Mouse (Mus musculus): ENCODE data around the gene Lima1. TPM values are rescaled to one million over a fixed set of nuclear protein-coding genes. Genes with fewer than 3 reads are reported as not detected.
A peak's percentile ranks its signal among the peaks of the same experiment; 100 is the strongest.
"Not testable (repeated sequence)": the region's sequence is repeated elsewhere in the genome, so short reads cannot be mapped to it uniquely, and the experiment has no call there.

Lima1 gene
- polyA plus RNA-seq, 2 experiments from 2014 or later, result 3.0 to 3.6 TPM

- ATAC-seq, result no peak
Measured at GRCm38 (mm10) chr15:99801885-99802572, 73.2 kb downstream of the Lima1 start.

- no peak for ATAC-seq
Measured at GRCm38 (mm10) chr15:99799706-99800105, 75.5 kb downstream of the Lima1 start.

GRCm38 (mm10) chr15:99797898-99798297, 77.4 kb downstream of the Lima1 start:
- ATAC-seq, result no peak

- no peak for ATAC-seq
Measured at GRCm38 (mm10) chr15:99796735-99797134, 78.5 kb downstream of the Lima1 start.

GRCm38 (mm10) chr15:99796066-99796465, 79.2 kb downstream of the Lima1 start:
- no peak for ATAC-seq

- no peak for ATAC-seq
Measured at GRCm38 (mm10) chr15:99792221-99792815, 82.9 kb downstream of the Lima1 start.

GRCm38 (mm10) chr15:99791003-99791402, 84.3 kb downstream of the Lima1 start:
- ATAC-seq, result no peak

GRCm38 (mm10) chr15:99790464-99790863, 84.8 kb downstream of the Lima1 start:
- ATAC-seq, result no peak

- ATAC-seq, result peak; percentile 53
Measured at GRCm38 (mm10) chr15:99787625-99788120, 87.6 kb downstream of the Lima1 start.

- ATAC-seq, result no peak
Measured at GRCm38 (mm10) chr15:99778677-99779335, 96.5 kb downstream of the Lima1 start.

GRCm38 (mm10) chr15:99778148-99778547, 97.1 kb downstream of the Lima1 start:
- ATAC-seq, result no peak

- peak; percentile 4 for ATAC-seq
Measured at GRCm38 (mm10) chr15:99772925-99773324, 102.3 kb downstream of the Lima1 start.

GRCm38 (mm10) chr15:99772881-99772924, 102.6 kb downstream of the Lima1 start, which contains the start of gene Cers5:
Gene Cers5 (minus strand): TSS chr15:99772885.
- ATAC-seq, result not testable (repeated sequence)

GRCm38 (mm10) chr15:99772277-99772880, 102.9 kb downstream of the Lima1 start:
- ATAC-seq, result peak; percentile 80

- peak; percentile 35 for ATAC-seq
Measured at GRCm38 (mm10) chr15:99771601-99772276, 103.5 kb downstream of the Lima1 start.

- no peak for ATAC-seq
Measured at GRCm38 (mm10) chr15:99771004-99771500, 104.2 kb downstream of the Lima1 start.

- ATAC-seq, result no peak
Measured at GRCm38 (mm10) chr15:99768761-99769160, 106.5 kb downstream of the Lima1 start.

- no peak for ATAC-seq
Measured at GRCm38 (mm10) chr15:99767467-99767866, 107.8 kb downstream of the Lima1 start.

GRCm38 (mm10) chr15:99754204-99754603, 121.1 kb downstream of the Lima1 start:
- ATAC-seq, result no peak

GRCm38 (mm10) chr15:99740229-99740628, 135.0 kb downstream of the Lima1 start:
- ATAC-seq, result no peak

- ATAC-seq, result no peak
Measured at GRCm38 (mm10) chr15:99736675-99737074, 138.6 kb downstream of the Lima1 start.

GRCm38 (mm10) chr15:99735631-99736030, 139.6 kb downstream of the Lima1 start:
- no peak for ATAC-seq

GRCm38 (mm10) chr15:99733186-99733585, 142.1 kb downstream of the Lima1 start:
- ATAC-seq, result no peak

Data from CD4-positive, CD25-positive, alpha-beta regulatory T cell, adult 4 months (primary cell).